Mouse (Mus musculus): ENCODE data around the gene Acta2. TPM values are rescaled to one million over a fixed set of nuclear protein-coding genes. Genes with fewer than 3 reads are reported as not detected.
A peak's percentile ranks its signal among the peaks of the same experiment; 100 is the strongest.

Gene Acta2
- polyA plus RNA-seq, 1 experiment from 2014 or later: 801 TPM

DNA sequence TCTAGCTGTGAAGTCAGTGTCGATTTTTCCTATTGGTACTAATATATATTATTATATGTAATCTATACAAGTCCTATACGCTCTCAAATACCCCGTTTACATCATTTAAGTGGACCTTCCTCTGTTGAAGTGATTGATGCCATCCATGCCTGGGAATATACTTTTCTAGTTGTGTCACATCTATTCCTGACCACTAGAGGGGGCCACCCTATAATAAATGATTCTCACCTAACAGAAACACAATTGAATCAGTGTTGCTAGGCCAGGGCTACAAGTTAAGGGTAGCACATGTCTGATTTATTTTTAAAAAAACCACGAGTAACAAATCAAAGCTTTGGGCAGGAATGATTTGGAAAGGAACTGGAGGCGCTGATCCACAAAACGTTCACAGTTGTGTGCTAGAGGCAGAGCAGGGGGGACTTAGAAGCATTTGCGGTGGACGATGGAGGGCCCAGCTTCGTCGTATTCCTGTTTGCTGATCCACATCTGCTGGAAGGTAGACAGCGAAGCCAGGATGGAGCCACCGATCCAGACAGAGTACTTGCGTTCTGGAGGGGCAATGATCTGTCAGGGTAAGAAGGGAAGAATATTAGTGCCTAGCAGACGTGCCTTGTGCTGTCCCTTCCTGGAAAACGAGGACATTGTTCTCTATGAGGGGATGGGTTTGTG is 14.0 kb downstream of the Acta2 start:
- Histone ChIP-seq H3K27ac (no peak overlapping the region), H3K4me3 (no peak overlapping the region), H3K4me2 (no peak overlapping the region), H3K9me3 (no peaks in the 10 kb centered on the region), H3K9ac (no peak overlapping the region), H3K36me3 (peaks cover 31% of the 10 kb centered on the region; the same call in 1 of the 2 replicates), H3K4me1 (no peaks in the 10 kb centered on the region), H3K27me3 (no peaks in the 10 kb centered on the region)
- no peak for ATAC-seq (ENCODE audit: borderline replicate concordance, extremely low read depth, low FRiP score, low TSS enrichment)
- 63% methylated on average over 15 of the region's 15 CpGs for WGBS

DNA sequence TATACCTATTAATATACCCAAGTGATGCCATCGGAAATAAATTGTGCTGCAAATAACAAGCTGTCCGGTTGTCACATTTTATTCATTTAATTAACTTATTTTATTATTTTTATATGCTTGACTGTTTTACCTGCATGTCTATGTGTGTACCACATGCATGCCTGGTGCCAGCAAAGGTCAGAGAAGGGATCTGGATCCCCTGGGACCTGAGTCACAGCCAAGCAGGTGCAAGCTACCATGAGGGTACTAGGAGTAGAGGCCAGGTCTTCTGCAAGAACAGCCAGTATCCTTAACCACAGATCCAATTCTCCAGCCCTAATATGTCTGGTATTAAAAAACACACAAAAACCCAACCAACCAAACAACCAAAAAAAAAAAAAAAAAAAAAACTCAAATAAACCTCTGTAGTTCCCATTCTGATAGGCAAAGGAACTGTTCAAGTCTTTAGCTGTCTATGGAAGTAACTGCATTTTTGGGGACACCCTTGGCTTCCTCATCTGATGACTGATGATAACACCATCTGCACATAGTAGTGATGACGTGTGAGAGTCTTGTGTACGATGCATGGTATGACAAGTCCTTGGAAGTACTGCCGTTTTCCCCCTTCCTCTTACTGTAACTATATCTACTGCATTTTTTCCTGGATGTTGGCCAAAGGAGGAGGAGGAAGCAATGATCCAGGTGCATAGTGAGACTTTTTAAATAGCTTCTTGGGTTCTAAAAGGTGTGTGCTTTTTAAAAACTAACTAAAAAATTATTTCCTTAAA is 14.9 kb downstream of the Acta2 start:
- Histone ChIP-seq H3K27ac (no peak overlapping the region), H3K36me3 (peaks cover 27% of the 10 kb centered on the region; the same call in 1 of the 2 replicates), H3K9ac (no peak overlapping the region), H3K9me3 (no peaks in the 10 kb centered on the region), H3K4me3 (no peak overlapping the region), H3K4me2 (no peak overlapping the region), H3K27me3 (no peaks in the 10 kb centered on the region), H3K4me1 (no peaks in the 10 kb centered on the region)
- WGBS: 74% methylated on average over 5 of the region's 5 CpGs
- no peak for ATAC-seq (ENCODE audit: borderline replicate concordance, extremely low read depth, low FRiP score, low TSS enrichment)

DNA sequence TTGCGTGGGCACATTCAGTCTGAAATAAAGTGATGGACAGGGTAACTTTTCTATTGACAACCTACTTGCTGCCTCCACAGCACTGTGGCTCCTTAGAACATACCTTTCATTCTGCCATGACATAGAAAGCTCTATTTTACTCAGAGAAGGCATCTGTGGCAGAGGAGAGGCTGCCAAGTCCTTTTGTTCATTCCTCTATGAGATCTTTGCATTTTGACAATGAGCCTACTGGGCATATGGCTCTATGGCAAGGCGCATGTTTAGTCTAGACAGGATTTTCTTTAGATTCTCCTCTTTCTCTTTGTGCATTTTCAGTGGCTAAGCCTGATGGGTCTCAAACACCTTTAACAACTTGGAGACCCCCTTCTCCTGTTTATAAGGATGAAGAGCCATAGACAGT is 17.6 kb downstream of the Acta2 start:
- H3K36me3 ChIP-seq: peaks cover 18% of the 10 kb centered on the region; the same call in 1 of the 2 replicates
- no peak for ATAC-seq (ENCODE audit: borderline replicate concordance, extremely low read depth, low FRiP score, low TSS enrichment)
- H3K27ac ChIP-seq: no peak overlapping the region
- H3K9me3 ChIP-seq: no peaks in the 10 kb centered on the region
- H3K4me3 ChIP-seq: no peak overlapping the region
- WGBS: 95% methylated on average over 2 of the region's 2 CpGs
- H3K27me3 ChIP-seq: no peaks in the 10 kb centered on the region
- no peak overlapping the region for H3K4me2 ChIP-seq
- H3K9ac ChIP-seq: no peak overlapping the region
- H3K4me1 ChIP-seq: peaks cover 8% of the 10 kb centered on the region; the same call in 1 of the 2 replicates

DNA sequence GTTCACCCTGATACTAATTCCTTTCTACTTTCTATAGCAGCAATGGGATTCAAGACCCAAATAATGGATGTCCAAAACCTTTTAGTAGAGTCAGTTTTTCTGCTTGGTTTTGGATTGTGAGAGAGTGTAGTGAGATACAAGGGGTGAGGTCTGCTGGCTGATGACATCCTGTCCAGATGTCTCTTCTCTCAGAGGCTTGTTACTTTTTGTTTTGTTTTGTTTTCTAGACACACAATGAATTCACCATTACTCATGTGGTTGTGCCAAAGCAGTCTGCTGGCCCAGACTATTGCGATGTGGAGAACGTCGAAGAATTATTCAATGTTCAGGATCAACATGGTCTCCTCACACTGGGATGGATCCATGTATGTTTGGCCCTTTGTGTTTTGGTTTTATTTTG is 19.3 kb downstream of the Acta2 start:
- Histone ChIP-seq H3K27me3 (no peaks in the 10 kb centered on the region), H3K4me1 (peaks cover 8% of the 10 kb centered on the region; the same call in 1 of the 2 replicates), H3K4me2 (no peak overlapping the region), H3K9ac (no peak overlapping the region), H3K36me3 (peaks cover 5% of the 10 kb centered on the region; the same call in 1 of the 2 replicates), H3K4me3 (no peak overlapping the region), H3K9me3 (no peaks in the 10 kb centered on the region), H3K27ac (no peak overlapping the region)
- peak; percentile 63; the same call in 1 of the 2 replicates for ATAC-seq (ENCODE audit: borderline replicate concordance, extremely low read depth, low FRiP score, low TSS enrichment)
- WGBS: 49% methylated on average over 3 of the region's 3 CpGs

DNA sequence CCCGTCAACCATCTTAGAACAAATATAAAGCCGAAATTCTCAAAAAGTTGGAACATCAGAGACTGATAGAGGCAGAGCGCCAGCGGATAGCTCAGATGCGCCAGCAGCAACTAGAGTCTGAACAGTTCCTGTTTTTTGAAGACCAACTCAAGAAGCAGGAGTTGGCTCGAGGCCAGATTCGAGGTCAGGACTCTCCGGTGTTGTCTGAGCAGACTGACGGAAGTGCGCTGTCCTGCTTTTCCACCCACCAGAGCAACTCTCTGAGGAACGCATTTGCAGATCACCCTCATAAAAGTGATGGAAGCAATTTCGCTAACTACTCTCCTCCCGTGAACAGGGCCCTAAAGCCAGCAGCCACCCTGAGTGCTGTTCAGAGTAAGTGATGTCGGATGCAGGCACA is 21.4 kb downstream of the Acta2 start:
- Histone ChIP-seq H3K9ac (no peak overlapping the region), H3K36me3 (no peaks in the 10 kb centered on the region), H3K27me3 (no peaks in the 10 kb centered on the region), H3K9me3 (no peaks in the 10 kb centered on the region), H3K4me2 (no peak overlapping the region), H3K4me1 (peaks cover 8% of the 10 kb centered on the region; the same call in 1 of the 2 replicates), H3K27ac (peak overlapping the region; percentile 18), H3K4me3 (no peak overlapping the region)
- peak; percentile 81; the same call in 1 of the 2 replicates for ATAC-seq (ENCODE audit: borderline replicate concordance, extremely low read depth, low FRiP score, low TSS enrichment)
- 54% methylated on average over 14 of the region's 14 CpGs for WGBS

DNA sequence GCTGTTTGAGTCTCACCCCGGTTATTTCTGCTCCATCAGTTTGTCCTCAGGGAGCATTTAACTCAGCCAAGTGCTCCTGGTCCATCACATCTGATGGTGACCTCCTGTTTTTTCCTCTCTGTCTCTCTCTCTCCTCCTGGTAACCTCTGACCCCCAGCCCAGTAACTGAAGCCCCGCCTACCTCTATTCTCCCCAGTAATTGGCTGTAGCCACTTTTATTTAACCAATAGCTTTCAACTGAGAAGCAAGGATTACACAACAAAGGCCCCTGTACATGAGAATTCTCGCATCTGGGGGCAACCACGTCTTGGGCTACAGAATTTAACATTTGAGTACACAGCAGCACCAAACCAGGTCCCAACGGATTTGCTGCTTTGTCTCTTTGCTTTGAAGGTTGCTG is 23.1 kb downstream of the Acta2 start:
- Histone ChIP-seq H3K4me1 (peaks cover 8% of the 10 kb centered on the region; the same call in 1 of the 2 replicates), H3K4me2 (no peak overlapping the region), H3K4me3 (no peak overlapping the region), H3K36me3 (no peaks in the 10 kb centered on the region), H3K9me3 (no peaks in the 10 kb centered on the region), H3K27ac (no peak overlapping the region), H3K27me3 (no peaks in the 10 kb centered on the region), H3K9ac (no peak overlapping the region)
- no peak for ATAC-seq (ENCODE audit: borderline replicate concordance, extremely low read depth, low FRiP score, low TSS enrichment)
- 67% methylated on average over 5 of the region's 5 CpGs for WGBS

DNA sequence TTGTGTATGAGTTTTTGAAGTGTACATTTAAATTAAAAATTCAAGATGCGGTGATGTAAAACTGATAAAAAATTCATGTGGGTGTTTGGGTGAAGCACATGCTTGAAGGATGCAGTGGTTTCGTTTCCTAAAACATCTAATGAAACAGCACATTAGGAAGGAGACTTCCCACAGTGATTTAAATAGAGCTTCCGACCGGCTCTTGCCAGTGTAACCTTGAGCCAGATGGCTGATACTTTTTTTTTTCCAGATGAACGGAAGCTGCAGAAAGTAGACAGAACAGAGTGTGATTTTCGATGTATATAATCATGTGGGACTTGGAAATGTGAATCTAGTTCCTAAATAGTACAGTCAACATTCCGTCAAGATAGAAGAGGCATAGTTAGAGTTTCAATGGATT is 23.8 kb downstream of the Acta2 start:
- ATAC-seq (ENCODE audit: borderline replicate concordance, extremely low read depth, low FRiP score, low TSS enrichment): no peak
- Histone ChIP-seq H3K4me2 (no peak overlapping the region), H3K36me3 (no peaks in the 10 kb centered on the region), H3K9me3 (no peaks in the 10 kb centered on the region), H3K4me1 (peaks cover 8% of the 10 kb centered on the region; the same call in 1 of the 2 replicates), H3K27ac (no peak overlapping the region), H3K4me3 (no peak overlapping the region), H3K27me3 (no peaks in the 10 kb centered on the region), H3K9ac (no peak overlapping the region)
- WGBS: 69% methylated on average over 7 of the region's 7 CpGs

DNA sequence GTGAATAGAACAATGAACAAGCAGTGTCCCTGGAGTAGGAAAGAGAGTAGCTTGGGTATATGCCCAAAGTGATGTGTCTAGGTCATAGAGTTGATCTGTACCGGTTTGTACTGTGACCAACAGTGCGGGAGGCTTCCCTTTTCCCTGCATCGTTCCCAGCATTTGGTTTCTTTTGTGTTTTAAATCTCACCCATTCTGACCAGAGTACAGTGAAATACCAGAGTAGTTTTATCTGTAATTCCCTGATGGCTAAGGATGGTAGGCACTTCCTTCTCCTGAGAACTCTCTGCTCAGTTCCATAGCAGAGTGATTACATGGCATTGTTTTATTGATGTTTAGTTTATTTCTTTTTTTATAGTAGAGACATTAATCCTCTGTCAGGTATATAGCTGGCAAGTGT is 32.6 kb downstream of the Acta2 start:
- Histone ChIP-seq H3K27ac (no peak overlapping the region), H3K36me3 (no peaks in the 10 kb centered on the region), H3K9me3 (no peaks in the 10 kb centered on the region), H3K4me3 (no peak overlapping the region), H3K9ac (no peak overlapping the region), H3K27me3 (no peaks in the 10 kb centered on the region), H3K4me2 (no peak overlapping the region), H3K4me1 (no peaks in the 10 kb centered on the region)
- WGBS: 83% methylated on average over 3 of the region's 3 CpGs
- no peak for ATAC-seq (ENCODE audit: borderline replicate concordance, extremely low read depth, low FRiP score, low TSS enrichment)

DNA sequence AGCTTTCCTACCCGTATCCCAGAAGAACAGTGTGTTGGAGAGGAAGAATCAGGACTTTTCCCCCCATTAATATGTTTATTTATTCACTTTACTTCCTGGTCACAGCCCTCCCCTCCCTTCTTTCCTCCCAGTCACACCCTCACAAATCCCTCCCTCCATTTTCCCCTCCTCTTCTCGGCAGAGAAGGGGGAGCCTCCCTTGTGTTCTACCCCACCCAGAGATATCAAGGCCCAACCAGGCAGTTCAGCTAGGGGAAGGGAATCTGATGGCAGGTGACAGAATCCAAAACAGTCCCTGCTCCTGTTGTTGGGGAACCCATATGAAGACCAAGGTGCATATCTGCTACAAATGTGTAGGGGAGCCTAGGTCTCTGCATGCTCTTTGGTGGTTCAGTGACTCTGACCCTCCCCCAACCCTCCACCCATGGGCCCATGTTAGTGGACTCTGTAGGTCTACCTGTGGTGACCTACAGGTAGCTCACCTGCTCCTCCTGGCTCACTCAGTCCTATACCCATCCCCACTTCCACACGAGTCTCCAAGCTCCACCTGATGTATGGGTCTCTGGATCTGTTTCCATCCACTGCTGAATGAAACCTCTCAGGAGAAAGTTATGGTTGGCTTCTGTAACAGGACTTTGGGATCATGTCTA is 34.5 kb downstream of the Acta2 start:
- H3K27me3 ChIP-seq: no peaks in the 10 kb centered on the region
- H3K4me2 ChIP-seq: no peak overlapping the region
- H3K27ac ChIP-seq: no peak overlapping the region
- no peaks in the 10 kb centered on the region for H3K36me3 ChIP-seq
- 62% methylated on average over 3 of the region's 3 CpGs for WGBS
- no peaks in the 10 kb centered on the region for H3K9me3 ChIP-seq
- ATAC-seq (ENCODE audit: borderline replicate concordance, extremely low read depth, low FRiP score, low TSS enrichment): no peak
- H3K4me3 ChIP-seq: no peak overlapping the region
- no peaks in the 10 kb centered on the region for H3K4me1 ChIP-seq
- H3K9ac ChIP-seq: no peak overlapping the region

DNA sequence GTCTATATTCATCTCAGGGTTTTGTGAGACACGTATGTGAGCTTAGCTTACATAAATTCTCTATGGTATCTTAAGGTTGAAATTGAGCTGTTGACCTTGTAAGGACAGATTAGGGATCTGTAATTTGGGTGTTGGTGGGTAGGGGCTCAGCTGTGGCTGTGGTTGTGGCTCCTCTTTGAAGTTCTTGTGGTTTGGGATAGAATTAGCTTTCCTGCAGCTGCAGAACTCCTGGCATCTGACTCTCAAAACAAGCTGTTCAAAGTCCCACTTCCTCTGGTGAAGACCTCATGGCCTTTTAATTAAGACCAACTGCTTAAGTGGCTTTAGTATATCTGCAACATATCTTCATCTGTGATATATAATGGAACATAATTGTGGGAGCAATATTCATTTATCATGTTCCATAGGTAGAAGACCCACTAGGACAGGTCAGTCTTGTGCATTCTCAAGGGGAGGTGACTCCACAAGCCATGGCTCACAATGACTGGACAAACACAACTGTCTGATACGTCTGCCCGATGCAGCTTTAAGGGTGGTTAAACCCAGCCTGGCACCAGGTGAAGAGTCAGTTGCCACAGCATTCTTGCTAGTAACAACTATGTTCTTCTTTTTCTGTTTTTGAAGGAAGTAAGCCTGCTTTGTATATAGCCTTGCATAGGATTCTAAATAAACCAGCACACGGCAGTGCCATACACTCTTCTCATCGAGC is 36.0 kb downstream of the Acta2 start:
- 85% methylated on average over 5 of the region's 5 CpGs for WGBS
- H3K27ac ChIP-seq: no peak overlapping the region
- no peak overlapping the region for H3K9ac ChIP-seq
- H3K36me3 ChIP-seq: no peaks in the 10 kb centered on the region
- no peaks in the 10 kb centered on the region for H3K4me1 ChIP-seq
- ATAC-seq (ENCODE audit: borderline replicate concordance, extremely low read depth, low FRiP score, low TSS enrichment): no peak
- H3K9me3 ChIP-seq: no peaks in the 10 kb centered on the region
- H3K4me2 ChIP-seq: no peak overlapping the region
- no peaks in the 10 kb centered on the region for H3K27me3 ChIP-seq
- no peak overlapping the region for H3K4me3 ChIP-seq

DNA sequence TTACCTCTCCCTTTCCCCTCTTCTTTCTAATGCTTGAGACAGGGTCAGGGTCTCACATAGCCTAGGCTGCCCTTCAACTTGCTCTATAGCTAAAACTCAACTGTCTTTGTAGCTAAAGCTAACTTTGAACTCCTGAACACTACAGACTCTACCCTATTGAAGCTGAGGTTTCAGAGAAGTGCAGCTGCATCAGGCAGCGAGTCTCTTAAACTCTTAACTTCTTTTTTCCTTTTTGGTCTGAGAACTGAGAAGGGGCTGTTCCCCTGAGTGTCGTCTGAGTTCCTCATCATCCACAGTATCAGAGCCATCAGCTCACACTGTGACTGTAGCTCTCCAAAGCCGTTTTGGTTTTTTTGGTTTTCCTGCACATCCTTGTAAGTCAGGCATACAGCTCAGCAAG is 37.6 kb downstream of the Acta2 start:
- Histone ChIP-seq H3K4me2 (no peak overlapping the region), H3K9ac (no peak overlapping the region), H3K36me3 (no peaks in the 10 kb centered on the region), H3K27ac (no peak overlapping the region), H3K9me3 (no peaks in the 10 kb centered on the region), H3K4me3 (no peak overlapping the region), H3K4me1 (peaks cover 7% of the 10 kb centered on the region; the same call in 1 of the 2 replicates), H3K27me3 (no peaks in the 10 kb centered on the region)
- 64% methylated on average over 3 of the region's 3 CpGs for WGBS
- ATAC-seq (ENCODE audit: borderline replicate concordance, extremely low read depth, low FRiP score, low TSS enrichment): no peak
